Mouse (Mus musculus) adrenal gland, adult 2 months (tissue): ENCODE results near the gene Selenom. TPM values are rescaled to one million over a fixed set of nuclear protein-coding genes. Genes with fewer than 3 reads are reported as not detected.

Source experiments
- DNase-seq: peaks from one replicate; pipeline ENCODE4 v3.0.0; 2021
- polyA plus RNA-seq: library from polyadenylated mRNA; depleted of rRNA; stranded (reverse); fragments of >200 nt; gene quantifications from 2 replicates; pipeline ENCODE4 v1.2.3, GENCODE M21; 2012
- total RNA-seq, 2 experiments: library from RNA; stranded (reverse); gene quantifications; 2 replicates each; pipeline ENCODE4 v1.2.3; 2021

The Selenom gene
- total and polyA plus RNA-seq, 3 experiments: 31.7 to 89.0 (median 54.5) TPM

DNA sequence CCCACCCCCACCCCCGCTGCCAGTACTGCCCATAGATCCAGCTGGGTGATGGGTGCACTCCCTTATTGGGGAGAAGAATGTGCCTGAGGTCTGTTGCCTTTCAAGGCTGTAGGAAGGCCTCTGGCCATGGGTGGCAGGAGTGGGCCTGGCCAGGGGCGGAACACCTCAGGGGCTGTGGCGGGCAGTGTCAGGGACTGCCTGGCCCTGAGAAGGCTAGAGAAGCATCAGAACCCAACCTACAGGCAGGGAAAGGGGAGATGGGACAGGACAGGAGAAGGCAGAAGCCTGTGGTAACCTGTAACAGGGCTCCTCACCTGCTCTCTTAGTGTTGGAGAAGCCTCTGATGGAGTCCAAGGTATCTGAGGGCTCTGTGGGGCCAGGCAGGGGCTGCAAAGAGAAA lies 16.2 kb downstream of the Selenom start:
- no peak for DNase-seq

DNA sequence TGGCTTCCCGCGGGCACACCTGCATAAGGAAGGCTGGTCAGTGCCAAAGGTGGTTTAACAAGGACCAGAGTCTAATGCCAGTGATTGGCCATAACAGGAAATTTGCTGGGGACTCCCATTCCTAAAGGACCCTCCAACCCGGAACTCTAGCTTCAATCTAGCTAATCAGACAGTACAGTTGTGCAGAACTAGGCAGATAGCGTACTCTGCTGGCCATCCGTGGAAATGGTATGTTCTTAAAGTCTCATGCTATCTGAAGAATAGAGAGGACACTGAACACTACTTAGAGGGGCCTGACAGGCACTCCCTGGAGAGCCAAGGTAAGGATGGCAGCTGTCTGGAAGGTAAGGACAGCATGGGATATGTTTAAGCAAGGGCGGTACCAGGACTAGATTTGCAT lies 17.1 kb downstream of the Selenom start:
- no peak for DNase-seq

DNA sequence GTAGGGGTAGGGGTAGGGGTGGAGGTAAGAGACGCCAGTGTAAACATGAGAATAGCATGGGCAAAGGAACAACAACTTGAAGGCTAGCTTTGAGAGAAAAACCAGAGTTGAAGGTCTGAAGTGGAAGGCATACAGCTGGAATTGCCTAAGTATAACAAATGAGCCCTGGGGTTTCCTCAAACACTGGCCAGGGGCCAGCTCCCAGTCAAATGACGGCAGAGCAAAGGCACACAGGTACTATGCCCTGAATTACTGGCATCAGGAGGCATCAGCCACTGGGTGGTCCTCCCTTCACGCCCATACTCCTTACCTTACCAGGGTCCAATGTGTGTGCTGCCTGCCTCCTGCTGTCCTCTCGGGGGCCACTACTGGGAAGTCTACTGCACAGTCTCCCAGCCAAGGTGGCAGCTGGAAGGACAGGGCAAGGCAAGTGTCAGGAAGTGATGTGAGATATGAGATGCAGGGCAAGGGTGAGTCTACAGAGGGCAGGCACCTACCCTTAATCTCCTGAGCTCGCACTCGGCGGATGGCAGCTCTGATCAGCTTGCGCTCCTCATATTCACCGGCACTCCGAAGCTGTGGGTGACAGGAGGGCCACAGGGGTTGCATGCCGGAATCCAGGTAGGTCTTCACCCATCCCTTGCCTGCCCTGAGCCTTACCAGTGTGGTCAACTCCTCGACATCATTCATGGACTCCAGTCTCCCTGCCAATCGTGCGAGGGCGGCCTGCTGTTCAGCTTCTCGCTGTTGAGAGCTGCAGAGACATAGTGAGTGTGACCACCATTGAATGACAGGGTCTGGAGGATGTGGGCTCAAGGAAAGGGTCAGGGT lies 17.8 kb downstream of the Selenom start:
- no peak for DNase-seq

DNA sequence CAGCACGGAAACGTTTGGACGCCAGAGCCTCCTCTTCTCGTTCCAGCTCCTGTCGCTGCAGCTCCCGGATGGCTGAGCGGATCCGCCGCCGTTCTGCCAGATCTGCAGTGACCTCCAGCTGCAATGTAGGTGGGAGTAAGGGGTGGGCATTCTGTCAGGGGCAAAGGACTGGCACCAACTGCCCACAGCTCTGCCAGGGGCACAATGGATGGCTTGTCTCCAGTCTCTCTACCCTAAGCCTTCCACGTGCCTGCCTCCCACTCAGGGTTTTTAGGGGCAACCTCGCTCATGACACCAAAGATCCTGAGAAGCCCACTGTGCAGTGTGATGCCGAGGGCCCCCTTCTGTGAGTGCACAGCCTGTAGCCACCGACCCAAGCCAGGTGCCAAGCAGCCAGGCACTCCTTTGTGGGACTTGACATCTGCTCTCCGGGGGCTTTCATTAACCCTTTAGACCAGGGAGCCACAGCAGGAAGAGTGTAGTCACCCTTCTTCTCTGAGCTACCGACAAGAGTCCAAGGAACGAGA lies 19.0 kb downstream of the Selenom start:
- no peak for DNase-seq

DNA sequence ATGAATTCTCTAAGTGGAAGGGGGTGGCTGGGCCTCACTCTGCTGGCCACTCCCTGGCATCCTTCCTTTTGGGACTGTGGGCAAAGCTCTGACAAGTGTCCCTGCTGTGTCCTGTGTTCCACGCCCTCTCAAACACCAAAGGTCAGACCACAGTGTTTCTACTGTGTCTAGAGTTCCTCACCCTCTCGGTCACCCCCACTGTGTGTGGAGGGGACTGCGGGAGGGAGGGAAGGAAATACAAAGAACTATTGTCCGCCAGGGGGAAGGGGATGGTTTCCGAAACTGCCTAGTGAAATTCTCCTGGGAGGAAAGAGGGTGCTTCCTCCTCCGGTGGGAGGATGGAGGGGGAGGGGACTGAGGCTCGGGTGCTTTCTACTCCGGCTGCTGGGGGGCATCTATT lies 20.5 kb downstream of the Selenom start:
- no peak for DNase-seq

DNA sequence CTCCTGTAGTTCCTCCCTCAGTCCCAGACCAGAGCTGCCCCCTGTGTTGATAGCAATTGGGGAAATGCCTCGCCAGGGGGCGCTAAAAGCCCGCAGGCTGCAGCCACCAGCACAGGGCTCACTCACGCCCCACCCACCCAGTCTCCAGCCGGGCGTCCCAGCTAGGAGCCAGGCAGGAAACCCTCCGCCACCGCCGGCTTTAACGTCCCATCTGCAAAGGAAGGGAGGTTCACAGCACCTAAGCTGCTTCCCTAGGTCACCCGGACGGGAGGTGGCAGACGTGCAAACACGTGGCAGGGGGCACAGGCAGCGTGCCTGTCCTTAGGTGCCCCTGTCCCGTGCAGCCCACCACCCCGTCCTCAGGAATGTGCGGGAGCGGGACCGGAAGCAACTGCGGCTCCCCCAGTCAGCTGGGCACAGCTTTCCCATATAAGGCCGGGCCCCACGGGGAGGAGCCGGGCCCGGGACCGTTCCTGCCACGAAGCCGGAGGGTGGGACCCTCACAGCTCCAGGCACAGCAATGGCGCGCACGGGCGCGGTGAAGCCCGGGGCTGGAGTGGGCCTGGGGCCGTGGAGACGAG lies 21.0 kb downstream of the Selenom start:
- peak; percentile 97 for DNase-seq

DNA sequence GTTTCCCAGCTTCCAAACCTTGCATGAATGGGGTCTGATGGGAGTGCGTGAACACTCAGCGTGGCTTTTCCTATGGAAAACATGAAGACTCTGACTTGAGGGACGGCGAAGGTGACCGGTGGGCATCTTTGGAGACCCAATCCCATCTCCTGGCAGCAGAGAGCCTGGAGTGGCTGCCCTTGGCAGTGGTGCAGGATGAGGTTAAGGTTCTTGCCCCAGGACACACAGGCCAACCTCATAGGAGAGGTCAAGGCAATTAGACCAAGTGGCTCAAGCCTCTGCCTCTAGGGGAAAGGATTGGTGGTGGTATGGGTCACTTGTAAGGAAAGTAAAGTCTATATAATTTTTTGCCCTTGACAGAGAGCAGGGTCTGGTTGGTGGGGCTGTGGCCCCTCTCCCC lies 21.6 kb downstream of the Selenom start:
- no peak for DNase-seq

DNA sequence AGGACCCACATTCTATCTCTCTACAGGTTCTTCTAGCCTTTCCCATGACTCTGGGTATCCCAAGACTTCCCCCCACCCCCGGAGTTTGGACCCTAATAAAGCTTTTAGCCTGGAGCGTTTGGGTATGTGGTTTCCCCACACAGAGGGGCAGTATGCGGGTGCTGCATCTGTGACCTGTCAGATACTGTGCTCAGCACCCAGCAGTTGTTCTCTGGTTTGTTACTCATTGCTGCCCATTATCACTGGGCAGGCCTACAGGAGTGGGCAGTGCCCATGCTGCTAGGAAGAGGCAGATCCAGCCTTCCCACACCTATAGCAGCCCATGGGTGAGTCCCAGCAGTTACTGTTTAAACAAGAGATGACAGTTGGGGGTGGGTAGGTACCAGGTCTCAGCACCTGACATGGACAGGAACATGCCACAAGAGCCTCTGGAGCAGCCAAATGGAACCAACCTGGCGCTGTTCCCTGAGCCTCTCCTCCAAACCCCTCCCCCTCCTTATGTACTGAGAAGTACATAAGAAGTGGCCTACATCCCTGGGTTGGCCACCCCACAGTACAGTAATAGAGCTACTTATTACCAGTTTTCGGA lies 22.4 kb downstream of the Selenom start:
- no peak for DNase-seq

DNA sequence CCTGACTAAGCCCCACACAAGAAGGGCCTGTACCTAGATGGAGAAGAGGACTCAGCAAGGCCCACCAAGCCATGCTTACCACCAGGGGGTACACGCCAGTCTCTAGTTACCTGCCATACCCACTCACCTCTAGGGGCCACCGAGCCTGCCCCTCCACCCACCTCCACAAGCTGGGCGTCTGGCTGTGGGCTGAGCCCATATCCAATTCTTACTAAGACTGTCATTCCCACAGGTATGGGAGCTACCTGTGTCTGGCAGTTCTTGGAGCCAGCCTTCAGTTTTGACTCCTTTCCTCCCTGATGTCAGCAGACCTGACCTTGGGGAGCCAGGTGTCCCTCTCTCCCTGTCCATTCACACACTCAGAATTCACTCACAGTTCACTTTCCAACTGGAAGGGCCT lies 23.2 kb downstream of the Selenom start:
- no peak for DNase-seq

DNA sequence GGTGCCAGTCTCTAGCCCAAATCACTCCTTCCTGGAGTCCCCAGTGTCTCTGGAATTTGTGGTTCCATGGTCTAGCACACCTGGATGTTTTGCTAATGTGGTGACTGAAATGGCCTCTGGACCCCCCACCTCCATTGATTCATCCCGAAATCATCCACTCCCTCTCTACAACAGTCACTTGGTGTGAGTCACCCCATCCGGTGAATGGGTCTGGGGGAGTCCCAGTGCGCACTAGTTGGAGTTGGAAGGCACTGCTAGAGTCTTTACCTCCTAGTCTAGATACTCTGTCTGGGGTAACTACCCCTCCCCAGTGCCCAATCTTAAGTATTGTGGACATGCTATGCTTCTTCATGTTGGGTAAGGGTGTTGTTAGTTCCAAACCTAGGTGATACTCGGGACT lies 23.9 kb downstream of the Selenom start:
- DNase-seq: no peak

DNA sequence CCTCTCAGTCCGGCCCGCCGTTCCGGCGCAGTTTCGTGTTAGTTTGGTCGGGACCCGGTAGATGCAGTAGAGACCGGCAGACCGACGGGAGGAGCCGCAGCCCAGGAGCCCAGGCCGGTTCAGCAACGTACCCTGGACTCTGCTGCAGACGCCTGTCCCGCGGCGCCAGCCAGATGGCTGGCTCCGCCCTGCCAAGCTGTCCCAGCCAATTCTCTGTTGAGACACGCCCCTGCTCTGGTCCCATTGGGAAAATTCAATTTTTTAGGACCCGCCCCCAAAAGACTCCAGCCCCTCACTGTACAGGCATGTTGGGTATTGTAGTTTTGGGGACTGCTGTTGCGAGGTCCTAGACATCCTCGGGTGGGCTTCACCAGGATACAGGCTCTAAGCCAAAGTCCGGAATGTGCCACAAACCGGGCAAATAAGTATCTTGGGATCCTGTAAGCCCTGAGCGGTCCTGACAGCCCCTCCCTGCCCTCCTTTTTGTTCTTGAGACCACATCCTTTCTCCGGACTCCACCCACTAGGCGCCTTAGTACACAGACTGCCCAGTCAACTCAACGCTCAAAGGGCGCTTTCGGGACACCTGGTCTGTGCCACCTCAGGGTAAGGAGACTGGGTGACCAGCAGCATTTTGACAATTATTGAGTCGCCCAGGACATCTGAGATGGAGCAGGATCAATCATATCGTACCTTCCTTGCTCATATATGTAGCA lies 24.8 kb downstream of the Selenom start:
- DNase-seq: peak; percentile 96

DNA sequence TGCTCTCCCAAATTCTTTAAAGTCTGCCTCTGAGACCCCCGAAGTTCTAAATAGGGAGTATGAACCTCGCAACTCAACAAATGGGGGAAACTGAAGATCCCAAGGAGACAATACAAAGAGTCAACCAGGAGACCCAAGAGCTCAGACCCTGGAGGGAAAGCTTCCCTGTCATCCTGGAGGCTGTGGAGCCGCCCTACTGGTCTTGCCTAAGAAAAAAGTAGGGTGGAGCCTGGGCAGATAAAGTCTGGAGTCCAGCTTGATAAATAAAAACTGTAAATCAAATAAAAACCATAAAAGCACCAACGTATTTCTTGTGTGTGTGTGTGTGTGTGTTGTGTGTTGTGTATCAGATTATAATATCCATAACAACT lies 25.3 kb downstream of the Selenom start:
- DNase-seq: no peak

DNA sequence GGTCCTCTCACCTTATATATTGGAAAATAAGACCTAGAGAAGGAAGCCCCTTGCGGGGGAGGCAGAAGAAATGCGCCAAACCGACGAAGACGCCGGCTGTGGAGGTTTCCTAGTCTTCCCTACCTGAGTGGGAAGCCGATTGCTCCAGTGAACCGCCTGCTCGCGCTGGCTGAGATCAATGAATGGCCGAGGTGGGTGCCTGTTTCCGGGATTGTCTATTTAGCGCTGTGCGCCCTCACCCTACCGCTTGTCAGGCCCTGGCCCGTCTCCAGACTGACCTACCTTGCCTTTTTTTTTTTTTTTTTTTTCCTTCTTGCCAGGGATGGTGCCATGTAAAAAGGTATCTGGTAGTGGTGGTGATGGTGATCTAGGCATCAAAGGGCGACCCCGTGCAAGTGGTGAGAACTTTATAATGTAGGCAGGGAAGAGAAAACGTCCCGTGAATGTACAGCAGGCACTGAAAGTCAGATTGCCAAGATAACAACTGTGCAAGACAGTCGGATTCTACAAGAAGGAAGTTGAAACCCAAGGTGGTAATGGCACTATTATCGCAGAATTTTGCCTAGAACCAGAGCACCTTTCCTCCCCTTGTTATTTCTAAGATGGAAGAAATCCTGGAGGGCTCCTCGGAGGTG lies 26.1 kb downstream of the Selenom start, which contains the start of gene Smtn:
TSS of gene Smtn (minus strand) at position 162 of the 635 bp plus-strand sequence.
- DNase-seq: no peak

DNA sequence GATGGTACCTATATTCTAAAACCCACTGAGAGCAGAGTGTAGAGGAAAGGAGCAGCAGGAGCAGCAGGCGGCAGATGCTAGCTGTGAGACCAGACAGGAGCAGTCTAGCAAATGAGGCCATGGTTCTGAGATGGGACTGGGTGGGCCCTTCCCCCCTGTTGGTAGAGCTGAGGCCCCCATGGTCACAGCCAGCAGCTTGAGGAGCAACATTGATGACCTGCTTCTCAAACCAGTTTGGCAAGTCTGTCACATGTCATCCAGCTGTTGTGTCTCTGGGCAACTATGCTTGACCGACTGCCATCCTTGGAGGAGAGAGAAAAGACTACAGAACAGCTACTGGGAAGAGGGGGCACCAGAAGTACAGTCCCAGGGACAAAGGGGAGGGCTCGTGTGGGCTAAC lies 27.4 kb downstream of the Selenom start:
- DNase-seq: no peak

DNA sequence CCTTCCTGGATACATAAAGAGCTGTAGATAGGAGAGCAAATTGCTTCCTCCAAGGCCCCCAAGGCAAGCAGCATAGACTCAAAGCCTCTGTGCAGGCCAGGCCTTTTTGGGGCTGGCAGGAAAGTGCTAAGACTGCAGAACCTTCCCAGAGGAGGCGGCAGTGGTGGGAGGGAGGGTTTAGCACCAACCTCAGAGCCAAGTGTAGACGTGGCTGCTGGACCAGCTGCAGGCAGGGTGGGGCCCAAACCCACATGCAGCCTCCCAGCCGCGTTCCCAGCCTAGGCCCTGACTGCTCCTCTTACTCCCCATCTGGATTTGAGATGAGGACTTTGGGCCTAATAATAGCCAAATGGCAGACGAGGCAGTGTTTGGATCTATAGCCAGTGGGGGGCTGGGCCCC lies 28.5 kb downstream of the Selenom start:
- DNase-seq: no peak

DNA sequence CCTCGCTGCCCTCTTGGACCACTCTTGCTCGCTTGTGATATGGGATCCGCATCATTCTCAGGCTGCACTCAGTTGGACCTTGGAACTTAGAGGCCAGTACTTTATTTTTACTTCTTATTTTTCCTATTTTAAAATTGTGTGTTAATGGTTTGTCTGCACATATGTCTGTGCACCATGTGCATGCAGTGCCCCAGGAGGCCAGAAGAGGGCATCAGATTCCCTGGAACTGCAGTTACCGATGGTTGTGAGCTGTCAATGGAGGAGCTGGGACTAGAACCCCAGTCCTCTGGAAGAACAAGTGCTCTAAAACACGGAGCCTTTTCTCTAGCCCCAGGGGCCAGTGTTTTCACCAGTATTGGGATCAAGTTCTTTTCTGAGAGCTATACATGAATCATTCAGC lies 29.9 kb downstream of the Selenom start:
- no peak for DNase-seq

DNA sequence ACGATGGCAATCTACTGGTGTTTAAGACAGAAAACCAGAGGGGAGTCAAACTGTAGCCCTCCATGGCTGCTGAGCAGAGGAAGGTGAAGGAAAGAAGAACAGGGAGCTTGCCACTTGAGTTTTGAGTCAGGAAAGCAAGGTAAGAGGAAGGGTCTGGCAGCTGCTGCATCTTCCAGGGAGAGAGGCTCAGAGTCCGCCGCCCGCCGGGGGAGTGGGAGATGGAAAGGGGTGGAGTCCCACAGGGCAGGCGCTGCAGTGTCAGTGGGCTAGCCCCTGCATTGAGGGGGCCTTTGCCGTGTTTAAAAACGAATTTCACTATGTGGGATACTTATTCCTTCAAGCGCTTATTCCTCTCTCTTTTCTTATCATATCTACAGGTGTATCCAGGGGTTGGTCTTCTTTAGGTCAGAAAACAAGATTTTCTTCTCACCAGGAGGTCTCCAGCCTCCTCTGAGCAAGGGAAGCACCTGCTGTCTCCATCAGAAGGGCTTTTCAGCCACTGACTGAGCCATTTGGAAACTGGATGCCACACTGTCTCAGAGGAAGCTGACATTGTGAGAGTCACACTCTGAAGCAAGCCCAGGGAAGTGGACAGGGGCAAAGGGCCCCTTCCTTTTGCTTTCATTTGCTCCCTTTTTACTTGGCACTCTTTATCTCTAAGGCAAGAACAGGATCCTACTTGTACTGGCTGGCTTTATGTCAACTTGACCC lies 31.2 kb downstream of the Selenom start:
- DNase-seq: no peak

DNA sequence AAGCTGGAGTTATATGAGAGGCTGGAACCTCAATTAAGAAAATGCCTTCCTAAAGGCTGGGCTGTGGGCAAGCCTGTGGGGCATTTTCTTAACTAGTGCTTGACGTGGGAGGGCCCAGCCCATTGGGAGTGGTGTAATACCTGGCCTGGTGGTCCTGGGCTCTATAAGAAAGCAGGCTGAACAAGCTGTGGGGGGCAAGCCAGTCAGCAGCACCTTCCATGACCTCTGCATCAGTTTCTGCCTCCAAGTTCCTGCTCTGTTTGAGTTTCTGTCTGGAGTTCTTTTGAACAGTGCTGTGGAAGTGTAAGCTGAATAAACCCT lies 31.7 kb downstream of the Selenom start:
- no peak for DNase-seq

DNA sequence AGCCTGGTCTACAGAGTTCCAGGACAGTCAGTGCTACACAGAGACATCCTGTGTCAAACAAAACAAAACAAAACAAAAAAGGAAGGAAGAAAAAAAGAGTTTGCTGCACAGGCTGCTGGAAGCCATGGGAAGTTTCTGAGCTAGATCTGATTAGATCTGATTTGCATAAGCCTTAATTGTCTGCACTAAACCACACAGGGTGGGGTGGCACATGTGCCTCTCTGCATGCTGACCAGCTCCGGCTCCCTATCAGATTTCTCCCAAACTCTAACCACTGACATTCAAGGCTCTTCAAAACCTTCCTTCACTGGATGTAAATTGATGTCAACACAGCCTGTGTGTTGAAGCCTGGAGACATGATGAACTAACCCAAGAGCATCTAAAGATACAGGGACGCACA lies 32.6 kb downstream of the Selenom start:
- DNase-seq: no peak

DNA sequence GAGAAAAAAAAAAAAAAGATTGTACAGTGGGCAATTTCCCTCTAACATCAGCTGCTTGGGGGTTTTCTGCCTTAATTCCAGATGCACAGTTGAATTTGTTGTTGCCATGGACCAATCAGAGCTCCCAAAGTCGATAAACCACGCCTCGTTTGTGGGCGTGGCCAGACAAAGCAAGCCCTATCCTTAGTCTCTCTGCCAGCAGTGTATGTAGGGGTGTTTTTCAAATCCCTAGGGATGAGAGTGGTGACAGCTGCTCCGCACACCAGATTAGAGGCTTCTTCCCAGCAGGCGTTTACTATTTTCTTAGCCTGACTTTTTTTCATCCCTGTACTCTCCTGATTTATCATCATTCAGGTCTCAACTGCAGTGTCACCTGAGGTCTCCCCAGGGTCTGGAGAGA lies 33.5 kb downstream of the Selenom start:
- no peak for DNase-seq

DNA sequence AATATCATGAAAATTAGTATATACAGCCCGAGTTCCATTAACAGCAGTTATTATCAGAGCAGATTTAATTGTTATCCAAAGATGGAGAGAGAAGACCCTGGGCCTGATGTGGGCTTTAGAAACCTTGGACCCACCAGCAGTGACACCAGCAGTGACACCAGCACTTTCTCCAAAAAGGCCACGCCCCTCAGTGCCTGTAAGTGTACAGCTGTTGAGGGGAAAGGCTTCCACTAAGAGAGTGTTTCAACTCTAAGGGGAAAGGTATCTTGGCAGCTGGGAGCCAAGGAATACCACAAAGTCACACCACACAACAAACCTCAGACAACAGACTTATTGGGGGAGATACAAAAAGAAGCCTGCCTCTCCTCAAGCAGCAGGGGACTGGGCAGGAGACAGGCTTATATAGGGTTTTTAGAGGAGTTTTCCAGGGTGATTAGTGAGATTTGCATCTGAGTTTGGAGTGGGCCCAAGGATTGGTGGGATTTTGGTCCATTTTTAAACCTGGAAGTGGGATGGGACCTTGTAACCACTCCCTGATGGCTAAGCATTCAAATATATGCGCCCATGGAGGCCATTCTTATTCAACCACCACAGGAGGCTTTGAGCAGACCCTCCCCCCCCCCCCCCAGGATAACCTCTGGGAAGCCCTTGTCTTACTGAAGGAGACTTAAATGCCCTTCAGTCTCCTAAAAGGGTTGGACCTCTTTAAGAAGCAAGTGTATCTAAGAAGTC lies 34.2 kb downstream of the Selenom start:
- DNase-seq: no peak
